Mouse (Mus musculus) testis, adult 2 months (tissue): ENCODE data around the gene Slc13a4. TPM values are rescaled to one million over a fixed set of nuclear protein-coding genes. Genes with fewer than 3 reads are reported as not detected.
A peak's percentile ranks its signal among the peaks of the same experiment; 100 is the strongest.

Source experiments
- H3K27ac ChIP-seq: fragments of 200-500 bp; 2 replicates; pipeline ENCODE4 v1.5.1; 2012; ENCODE audit warnings: low read depth, low read length; ENCODE audit not compliant: control insufficient read depth, insufficient read depth
- H3K27me3 ChIP-seq: fragments of 200-500 bp; 2 replicates; pipeline ENCODE4 v1.6.1; 2012; ENCODE audit warnings: mild to moderate bottlenecking, low read length, moderate library complexity; ENCODE audit not compliant: control insufficient read depth, insufficient read depth
- H3K36me3 ChIP-seq: fragments of 200-500 bp; 2 replicates; pipeline ENCODE4 v1.6.1; 2012; ENCODE audit warnings: mild to moderate bottlenecking, low read length; ENCODE audit not compliant: control insufficient read depth, insufficient read depth
- H3K4me1 ChIP-seq: fragments of 200-500 bp; 2 replicates; pipeline ENCODE4 v1.6.1; 2012; ENCODE audit warnings: low read length; ENCODE audit not compliant: control insufficient read depth, insufficient read depth
- H3K4me3 ChIP-seq: fragments of 200-500 bp; 2 replicates; pipeline ENCODE4 v1.5.1; 2012; ENCODE audit warnings: low read depth, mild to moderate bottlenecking, low read length, moderate library complexity, mixed read lengths; ENCODE audit not compliant: control insufficient read depth
- CTCF ChIP-seq: fragments of 200-500 bp; IDR thresholded peaks from 2 replicates; pipeline ENCODE4 v1.5.1; 2012; ENCODE audit warnings: low read depth, mild to moderate bottlenecking, inconsistent platforms, low read length, moderate library complexity; ENCODE audit not compliant: control insufficient read depth, insufficient read depth, insufficient replicate concordance
- POLR2A ChIP-seq: fragments of 200-500 bp; IDR thresholded peaks from 2 replicates; pipeline ENCODE4 v1.6.1; 2012; ENCODE audit warnings: low read depth, mild to moderate bottlenecking, inconsistent platforms, low read length, moderate library complexity; ENCODE audit not compliant: control insufficient read depth
- polyA plus RNA-seq: library from polyadenylated mRNA; depleted of rRNA; stranded (reverse); fragments of >200 nt; gene quantifications from 2 replicates; pipeline ENCODE4 v1.2.3, GENCODE M21; 2012

The Slc13a4 gene
- polyA plus RNA-seq, 1 experiment, result 3.9 TPM

DNA sequence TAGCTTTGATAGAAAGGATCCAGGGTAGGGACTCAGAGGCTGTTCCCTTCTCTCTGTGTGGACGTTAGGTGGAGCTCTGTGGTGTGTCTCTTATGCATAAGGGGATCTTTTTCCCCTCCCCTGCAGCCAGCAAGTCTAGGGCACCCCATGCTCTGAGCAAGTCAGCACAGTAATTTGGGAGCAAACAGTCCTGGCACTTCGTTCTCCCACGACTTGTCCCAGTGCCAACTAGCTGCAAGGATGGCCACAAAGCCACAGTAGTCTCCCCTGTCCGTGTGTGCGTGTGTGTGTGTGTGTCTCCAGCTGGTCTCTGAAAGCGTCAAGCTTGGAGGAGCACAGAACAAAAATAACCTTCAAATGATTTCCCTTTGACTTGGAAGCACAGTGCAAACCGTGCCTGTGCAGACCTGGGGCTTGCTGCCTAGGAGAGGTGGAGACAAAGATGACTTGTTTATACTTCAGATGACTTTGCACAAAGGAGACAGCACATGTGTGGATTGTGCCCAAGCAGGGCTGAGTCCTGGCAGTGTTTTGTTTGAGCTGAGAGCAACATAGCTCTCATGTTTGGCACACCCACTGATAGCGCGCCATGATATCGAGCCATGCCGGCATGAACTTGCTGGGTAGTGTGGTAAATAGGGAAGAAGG lies 19.7 kb downstream of the Slc13a4 start:
- no peaks in the 10 kb centered on the region for H3K36me3 ChIP-seq
- H3K4me3 ChIP-seq, result no peak overlapping the region
- TF ChIP-seq CTCF, result no peak
- no peak for TF ChIP-seq POLR2A
- peaks cover 20% of the 10 kb centered on the region for H3K4me1 ChIP-seq
- H3K27me3 ChIP-seq, result no peaks in the 10 kb centered on the region
- peak overlapping the region; percentile 77 for H3K27ac ChIP-seq

DNA sequence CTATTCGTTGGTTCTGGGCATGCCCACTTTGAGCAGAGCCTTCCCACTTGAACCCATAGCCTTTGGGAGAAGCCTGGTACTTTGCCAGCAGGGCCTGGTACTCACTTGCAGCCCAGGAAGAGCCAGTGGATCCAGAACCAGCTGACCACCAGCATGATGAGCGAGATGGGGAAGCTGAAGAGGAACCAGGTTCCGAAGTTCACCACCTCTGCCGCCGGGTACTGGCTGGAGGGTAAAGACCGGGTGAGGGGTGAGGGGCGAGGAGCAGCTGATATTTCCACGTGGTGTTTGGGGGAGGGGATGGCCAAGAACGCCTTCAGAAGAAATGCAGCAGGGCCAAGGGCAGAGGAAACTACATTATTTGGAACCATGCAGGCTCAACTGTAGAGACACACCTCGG lies 28.6 kb downstream of the Slc13a4 start:
- no peak overlapping the region for H3K4me3 ChIP-seq
- H3K27me3 ChIP-seq, result no peaks in the 10 kb centered on the region
- TF ChIP-seq CTCF, result no peak
- TF ChIP-seq POLR2A, result no peak
- H3K36me3 ChIP-seq, result no peaks in the 10 kb centered on the region
- H3K27ac ChIP-seq, result no peak overlapping the region
- H3K4me1 ChIP-seq, result peaks cover 4% of the 10 kb centered on the region; the same call in 1 of the 2 replicates

DNA sequence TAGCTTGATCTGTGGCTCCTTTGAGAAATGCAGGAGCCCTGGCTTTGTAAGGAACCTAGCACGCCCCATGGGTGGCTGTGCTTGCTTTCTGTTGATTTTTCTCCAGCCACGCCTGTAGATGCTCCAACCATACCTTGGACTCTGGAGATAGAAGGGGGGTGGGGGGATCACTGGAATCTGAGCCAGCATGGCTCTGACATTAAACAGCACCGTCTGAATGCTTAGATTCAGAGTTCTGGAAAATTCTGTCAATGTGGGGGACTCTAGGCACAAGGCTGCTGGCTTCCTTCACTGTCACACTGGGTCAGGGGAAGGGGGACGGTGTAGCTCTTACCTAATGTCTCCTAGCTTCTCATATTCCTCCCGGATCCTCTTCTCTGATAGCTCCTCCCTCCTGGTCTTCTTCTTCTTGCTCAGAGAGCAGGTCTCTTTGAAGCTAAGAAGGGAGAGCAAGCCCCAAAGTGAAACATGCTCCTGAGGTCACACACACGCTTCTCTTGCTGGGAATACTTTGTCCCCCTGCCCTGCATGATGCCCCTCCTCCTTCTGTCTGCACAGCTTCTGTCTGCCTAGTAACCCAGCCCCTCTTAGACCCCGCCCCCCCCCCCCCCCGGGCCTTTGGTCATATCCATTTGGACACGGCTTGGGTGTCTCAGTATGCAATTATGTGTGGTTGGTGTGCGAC lies 29.9 kb downstream of the Slc13a4 start:
- no peak for TF ChIP-seq CTCF
- TF ChIP-seq POLR2A, result no peak
- H3K4me3 ChIP-seq, result no peak overlapping the region
- no peaks in the 10 kb centered on the region for H3K36me3 ChIP-seq
- no peaks in the 10 kb centered on the region for H3K27me3 ChIP-seq
- H3K4me1 ChIP-seq, result peaks cover 6% of the 10 kb centered on the region
- no peak overlapping the region for H3K27ac ChIP-seq

DNA sequence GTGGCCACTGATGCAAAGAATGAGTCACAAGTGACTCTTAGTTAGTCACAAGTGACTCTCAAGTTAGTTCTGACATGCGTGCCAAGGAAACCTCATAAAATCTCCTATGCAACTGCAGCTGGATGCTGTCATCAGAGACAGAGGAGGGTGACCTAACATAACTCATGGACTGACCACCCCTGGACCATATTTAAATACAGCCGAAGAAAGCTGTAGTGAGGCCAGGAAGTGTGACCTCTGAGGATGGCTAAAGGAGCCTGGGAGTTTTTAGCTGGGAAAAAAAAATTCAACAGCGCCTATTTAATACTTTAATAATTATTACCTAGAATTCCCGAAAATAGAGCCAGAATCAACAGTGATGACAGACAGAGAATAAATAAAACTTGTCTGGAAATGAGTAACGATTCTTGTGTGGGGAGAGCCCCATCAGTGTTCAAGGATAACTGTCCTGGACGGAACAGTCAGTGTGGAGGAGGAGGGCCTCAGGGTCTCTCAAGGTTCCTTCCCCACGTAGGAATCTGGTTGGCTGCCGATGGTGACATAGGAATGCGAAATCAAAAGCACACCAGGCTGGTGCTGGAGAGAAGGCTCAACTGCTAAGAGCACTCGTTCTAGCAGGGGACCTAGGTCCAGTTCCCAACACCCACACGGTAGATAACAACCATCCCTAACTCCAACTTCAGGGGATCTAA lies 34.4 kb downstream of the Slc13a4 start:
- H3K36me3 ChIP-seq, result no peaks in the 10 kb centered on the region
- H3K27ac ChIP-seq, result no peak overlapping the region
- TF ChIP-seq POLR2A (no peak), CTCF (no peak)
- peaks cover 12% of the 10 kb centered on the region for H3K4me1 ChIP-seq
- H3K4me3 ChIP-seq, result no peak overlapping the region
- no peaks in the 10 kb centered on the region for H3K27me3 ChIP-seq

DNA sequence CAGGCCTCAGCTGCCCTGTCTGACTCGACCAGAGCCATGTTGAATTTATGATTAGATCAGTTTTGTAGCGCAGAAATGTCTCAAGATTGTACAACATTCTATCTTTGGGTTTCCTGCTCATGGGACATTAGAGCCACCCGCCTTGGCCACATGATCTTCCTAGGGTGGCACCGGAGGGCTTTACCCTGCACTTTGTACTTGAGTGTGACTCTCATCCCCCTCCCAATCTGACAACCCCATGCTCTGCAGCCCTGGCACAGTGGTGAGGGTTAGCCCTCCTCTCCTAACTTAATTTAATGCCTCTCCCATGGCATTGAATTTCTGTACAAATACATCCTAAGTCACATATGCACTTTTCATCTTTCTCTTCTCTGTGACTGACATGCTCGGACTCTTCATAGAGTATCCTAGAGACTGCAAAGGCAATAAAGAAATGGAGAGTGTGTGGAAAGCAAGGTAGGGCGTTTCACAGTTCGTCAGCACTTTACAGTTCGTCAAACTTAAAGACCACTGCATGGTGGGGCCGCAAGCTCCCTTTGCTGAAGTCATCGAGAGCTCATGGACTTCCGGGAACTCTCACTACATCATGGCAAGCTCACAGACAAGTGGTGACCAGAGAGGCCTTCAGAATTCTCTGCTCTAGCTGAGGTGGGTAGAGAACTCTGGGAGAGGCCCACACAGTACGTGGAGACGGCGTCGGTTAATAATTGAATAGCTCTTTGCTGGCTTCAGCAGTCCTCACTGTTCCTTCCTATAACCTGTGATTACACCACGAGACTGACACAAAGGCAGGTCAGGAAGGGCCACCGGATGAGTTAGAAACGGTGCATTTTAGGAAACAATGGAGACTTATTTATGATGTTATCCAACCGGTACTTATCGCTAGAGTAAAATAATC lies 35.8 kb downstream of the Slc13a4 start:
- no peak overlapping the region for H3K4me3 ChIP-seq
- H3K36me3 ChIP-seq, result no peaks in the 10 kb centered on the region
- no peak overlapping the region for H3K27ac ChIP-seq
- no peaks in the 10 kb centered on the region for H3K27me3 ChIP-seq
- no peak for TF ChIP-seq POLR2A
- no peak for TF ChIP-seq CTCF
- H3K4me1 ChIP-seq, result peaks cover 12% of the 10 kb centered on the region

DNA sequence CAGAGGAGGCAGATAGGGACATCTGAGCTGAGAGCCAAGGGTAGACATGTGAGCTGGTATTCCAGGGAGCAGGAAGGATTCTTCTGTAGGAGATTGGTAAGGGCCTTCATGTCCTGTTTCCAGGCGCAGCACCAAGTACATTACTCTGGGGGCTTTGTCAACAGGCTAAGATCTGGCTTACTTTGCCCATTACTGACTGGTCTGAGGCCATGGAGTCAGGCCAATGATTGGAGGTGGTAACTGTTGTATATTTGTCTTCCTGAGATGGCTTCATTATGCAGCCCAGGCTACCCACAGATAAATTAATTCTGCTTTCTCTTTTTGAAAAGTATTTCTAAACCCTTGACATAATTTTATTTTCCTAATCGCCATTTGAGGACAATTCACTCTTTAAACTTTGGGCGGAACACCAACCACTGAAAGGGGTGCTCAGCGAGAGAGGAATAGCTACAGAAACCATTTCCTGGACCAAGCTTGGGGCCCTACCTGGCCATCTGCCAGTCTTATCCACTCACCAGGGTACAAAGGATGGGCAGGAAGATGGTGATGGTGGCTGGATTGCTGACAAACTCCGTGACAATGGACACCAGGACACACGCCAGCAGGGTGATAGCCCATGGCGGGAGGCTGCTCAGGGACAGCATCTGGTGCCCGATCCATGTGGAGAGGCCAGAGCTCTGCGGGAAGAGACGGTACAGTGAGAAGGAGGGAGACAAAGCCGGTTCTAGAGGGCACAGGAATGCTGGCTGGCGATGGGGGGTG lies 36.7 kb downstream of the Slc13a4 start:
- Histone ChIP-seq H3K4me1 (peaks cover 12% of the 10 kb centered on the region), H3K4me3 (no peak overlapping the region), H3K36me3 (no peaks in the 10 kb centered on the region), H3K27ac (no peak overlapping the region), H3K27me3 (no peaks in the 10 kb centered on the region)
- no peak for TF ChIP-seq CTCF
- TF ChIP-seq POLR2A, result no peak
